Mouse (Mus musculus): Measurements from ENCODE around the gene Med27. TPM values are rescaled to one million over a fixed set of nuclear protein-coding genes. Genes with fewer than 3 reads are reported as not detected.
A peak's percentile ranks its signal among the peaks of the same experiment; 100 is the strongest.

Gene Med27
- polyA plus RNA-seq, 1 experiment from 2014 or later: 76.0 TPM

- no peak overlapping the region for H3K27ac ChIP-seq (ENCODE audit: low read depth, low read length)
- DNase-seq (ENCODE audit: low spot score): no peak
- H3K9ac ChIP-seq (ENCODE audit: low read length): no peak overlapping the region
- no peaks in the 10 kb centered on the region for H3K9me3 ChIP-seq (ENCODE audit: control insufficient read depth, low read length)
- 89% methylated on average over 5 of the region's 5 CpGs for WGBS
- no peak overlapping the region for H3K4me3 ChIP-seq (ENCODE audit: low read depth, low read length)
- H3K36me3 ChIP-seq (ENCODE audit: control insufficient read depth, insufficient read depth, low read length): no peaks in the 10 kb centered on the region
- no peaks in the 10 kb centered on the region for H3K27me3 ChIP-seq (ENCODE audit: control insufficient read depth, insufficient read depth, low read length)
- no peak overlapping the region for H3K4me2 ChIP-seq (ENCODE audit: low read depth)
- ATAC-seq (ENCODE audit: insufficient read depth, low FRiP score, low TSS enrichment): no peak
- no peaks in the 10 kb centered on the region for H3K4me1 ChIP-seq (ENCODE audit: control insufficient read depth, insufficient read depth, low read length)
These were observed 186.3 kb downstream of the Med27 start for GRCm38 (mm10) chr2:29532921-29533320.

- H3K4me1 ChIP-seq (ENCODE audit: control insufficient read depth, insufficient read depth, low read length): no peaks in the 10 kb centered on the region
- H3K27me3 ChIP-seq (ENCODE audit: control insufficient read depth, insufficient read depth, low read length): no peaks in the 10 kb centered on the region
- no peaks in the 10 kb centered on the region for H3K36me3 ChIP-seq (ENCODE audit: control insufficient read depth, insufficient read depth, low read length)
- no peak overlapping the region for H3K9ac ChIP-seq (ENCODE audit: low read length)
- no peak overlapping the region for H3K27ac ChIP-seq (ENCODE audit: low read depth, low read length)
- 79% methylated on average over 5 of the region's 5 CpGs for WGBS
- ATAC-seq (ENCODE audit: insufficient read depth, low FRiP score, low TSS enrichment): no peak
- no peak overlapping the region for H3K4me3 ChIP-seq (ENCODE audit: low read depth, low read length)
- DNase-seq (ENCODE audit: low spot score): no peak
- H3K9me3 ChIP-seq (ENCODE audit: control insufficient read depth, low read length): no peaks in the 10 kb centered on the region
- H3K4me2 ChIP-seq (ENCODE audit: low read depth): no peak overlapping the region
These were observed 189.1 kb downstream of the Med27 start for GRCm38 (mm10) chr2:29535566-29536244.

GRCm38 (mm10) chr2:29536481-29536880 lies 189.9 kb downstream of the Med27 start:
- no peak for DNase-seq (ENCODE audit: low spot score)
- H3K4me1 ChIP-seq (ENCODE audit: control insufficient read depth, insufficient read depth, low read length): no peaks in the 10 kb centered on the region
- H3K36me3 ChIP-seq (ENCODE audit: control insufficient read depth, insufficient read depth, low read length): no peaks in the 10 kb centered on the region
- H3K27ac ChIP-seq (ENCODE audit: low read depth, low read length): no peak overlapping the region
- 91% methylated on average over 9 of the region's 9 CpGs for WGBS
- ATAC-seq (ENCODE audit: insufficient read depth, low FRiP score, low TSS enrichment): no peak
- H3K4me3 ChIP-seq (ENCODE audit: low read depth, low read length): no peak overlapping the region
- H3K27me3 ChIP-seq (ENCODE audit: control insufficient read depth, insufficient read depth, low read length): no peaks in the 10 kb centered on the region
- no peak overlapping the region for H3K9ac ChIP-seq (ENCODE audit: low read length)
- no peaks in the 10 kb centered on the region for H3K9me3 ChIP-seq (ENCODE audit: control insufficient read depth, low read length)
- no peak overlapping the region for H3K4me2 ChIP-seq (ENCODE audit: low read depth)

- Histone ChIP-seq H3K4me2 (ENCODE audit: low read depth) (no peak overlapping the region), H3K36me3 (ENCODE audit: control insufficient read depth, insufficient read depth, low read length) (no peaks in the 10 kb centered on the region), H3K9me3 (ENCODE audit: control insufficient read depth, low read length) (no peaks in the 10 kb centered on the region), H3K4me1 (ENCODE audit: control insufficient read depth, insufficient read depth, low read length) (no peaks in the 10 kb centered on the region), H3K9ac (ENCODE audit: low read length) (no peak overlapping the region), H3K27ac (ENCODE audit: low read depth, low read length) (no peak overlapping the region), H3K4me3 (ENCODE audit: low read depth, low read length) (no peak overlapping the region), H3K27me3 (ENCODE audit: control insufficient read depth, insufficient read depth, low read length) (no peaks in the 10 kb centered on the region)
- no peak for DNase-seq (ENCODE audit: low spot score)
- ATAC-seq (ENCODE audit: insufficient read depth, low FRiP score, low TSS enrichment): no peak
- WGBS: 82% methylated on average over 8 of the region's 8 CpGs
These were observed 190.7 kb downstream of the Med27 start for GRCm38 (mm10) chr2:29537334-29537733.

GRCm38 (mm10) chr2:29542039-29542438 lies 195.4 kb downstream of the Med27 start:
- Histone ChIP-seq H3K27ac (ENCODE audit: low read depth, low read length) (no peak overlapping the region), H3K9ac (ENCODE audit: low read length) (no peak overlapping the region), H3K4me1 (ENCODE audit: control insufficient read depth, insufficient read depth, low read length) (peaks cover 5% of the 10 kb centered on the region), H3K36me3 (ENCODE audit: control insufficient read depth, insufficient read depth, low read length) (no peaks in the 10 kb centered on the region), H3K9me3 (ENCODE audit: control insufficient read depth, low read length) (no peaks in the 10 kb centered on the region), H3K4me3 (ENCODE audit: low read depth, low read length) (no peak overlapping the region), H3K27me3 (ENCODE audit: control insufficient read depth, insufficient read depth, low read length) (no peaks in the 10 kb centered on the region), H3K4me2 (ENCODE audit: low read depth) (no peak overlapping the region)
- WGBS: 76% methylated on average over 13 of the region's 13 CpGs
- ATAC-seq (ENCODE audit: insufficient read depth, low FRiP score, low TSS enrichment) (no peak), DNase-seq (ENCODE audit: low spot score) (no peak)

GRCm38 (mm10) chr2:29546571-29546970 lies 200.0 kb downstream of the Med27 start:
- H3K27ac ChIP-seq (ENCODE audit: low read depth, low read length): no peak overlapping the region
- DNase-seq (ENCODE audit: low spot score) (no peak), ATAC-seq (ENCODE audit: insufficient read depth, low FRiP score, low TSS enrichment) (no peak)
- peak overlapping the region; percentile 26 for H3K9ac ChIP-seq (ENCODE audit: low read length)
- no peak overlapping the region for H3K4me3 ChIP-seq (ENCODE audit: low read depth, low read length)
- 20% methylated on average over 12 of the region's 12 CpGs for WGBS
- peak overlapping the region; percentile 24; the same call in 1 of the 2 replicates for H3K4me2 ChIP-seq (ENCODE audit: low read depth)
- H3K27me3 ChIP-seq (ENCODE audit: control insufficient read depth, insufficient read depth, low read length): no peaks in the 10 kb centered on the region
- no peaks in the 10 kb centered on the region for H3K36me3 ChIP-seq (ENCODE audit: control insufficient read depth, insufficient read depth, low read length)
- H3K9me3 ChIP-seq (ENCODE audit: control insufficient read depth, low read length): no peaks in the 10 kb centered on the region
- peaks cover 5% of the 10 kb centered on the region for H3K4me1 ChIP-seq (ENCODE audit: control insufficient read depth, insufficient read depth, low read length)

GRCm38 (mm10) chr2:29551816-29552585 lies 205.4 kb downstream of the Med27 start:
- H3K27me3 ChIP-seq (ENCODE audit: control insufficient read depth, insufficient read depth, low read length): no peaks in the 10 kb centered on the region
- DNase-seq (ENCODE audit: low spot score) (no peak), ATAC-seq (ENCODE audit: insufficient read depth, low FRiP score, low TSS enrichment) (no peak)
- no peaks in the 10 kb centered on the region for H3K9me3 ChIP-seq (ENCODE audit: control insufficient read depth, low read length)
- no peak overlapping the region for H3K27ac ChIP-seq (ENCODE audit: low read depth, low read length)
- H3K36me3 ChIP-seq (ENCODE audit: control insufficient read depth, insufficient read depth, low read length): no peaks in the 10 kb centered on the region
- WGBS: 77% methylated on average over 7 of the region's 7 CpGs
- no peak overlapping the region for H3K4me2 ChIP-seq (ENCODE audit: low read depth)
- H3K9ac ChIP-seq (ENCODE audit: low read length): no peak overlapping the region
- H3K4me3 ChIP-seq (ENCODE audit: low read depth, low read length): no peak overlapping the region
- peaks cover under 1% of the 10 kb centered on the region for H3K4me1 ChIP-seq (ENCODE audit: control insufficient read depth, insufficient read depth, low read length)

GRCm38 (mm10) chr2:29553945-29554634 lies 207.5 kb downstream of the Med27 start:
- DNase-seq (ENCODE audit: low spot score) (peak; percentile 33), ATAC-seq (ENCODE audit: insufficient read depth, low FRiP score, low TSS enrichment) (no peak)
- Histone ChIP-seq H3K27me3 (ENCODE audit: control insufficient read depth, insufficient read depth, low read length) (no peaks in the 10 kb centered on the region), H3K4me3 (ENCODE audit: low read depth, low read length) (no peak overlapping the region), H3K9ac (ENCODE audit: low read length) (no peak overlapping the region), H3K4me2 (ENCODE audit: low read depth) (no peak overlapping the region), H3K36me3 (ENCODE audit: control insufficient read depth, insufficient read depth, low read length) (no peaks in the 10 kb centered on the region), H3K9me3 (ENCODE audit: control insufficient read depth, low read length) (no peaks in the 10 kb centered on the region), H3K27ac (ENCODE audit: low read depth, low read length) (no peak overlapping the region), H3K4me1 (ENCODE audit: control insufficient read depth, insufficient read depth, low read length) (no peaks in the 10 kb centered on the region)
- WGBS: 68% methylated on average over 4 of the region's 4 CpGs
